Mouse (Mus musculus) midbrain, embryonic 15.5 days (tissue): ENCODE measurements around the gene Khdc1a. TPM values are rescaled to one million over a fixed set of nuclear protein-coding genes. Genes with fewer than 3 reads are reported as not detected.
A peak's percentile ranks its signal among the peaks of the same experiment; 100 is the strongest.
"Not testable (repeated sequence)": the region's sequence is repeated elsewhere in the genome, so short reads cannot be mapped to it uniquely, and the experiment has no call there.

Experiments used
- ATAC-seq: fragments of 200-750 bp; cut with Nextera tagmentation; replicated peaks from 2 replicates; pipeline ENCODE4 v1.8.0; 2017; ENCODE audit warnings: moderate TSS enrichment
- H3K27ac ChIP-seq: fragments of 300-500 bp; sonication (generic); 2 replicates; pipeline ENCODE4 v1.5.1; 2015; ENCODE audit warnings: mild to moderate bottlenecking, inconsistent platforms
- H3K27me3 ChIP-seq: fragments of 300-500 bp; sonication (generic); replicated peaks from 2 replicates; pipeline ENCODE4 v1.6.1; 2015; ENCODE audit warnings: inconsistent platforms
- H3K36me3 ChIP-seq: fragments of 300-500 bp; sonication (generic); replicated peaks from 2 replicates; pipeline ENCODE4 v1.6.1; 2015; ENCODE audit warnings: inconsistent platforms
- H3K4me1 ChIP-seq: fragments of 300-500 bp; sonication (generic); 2 replicates; pipeline ENCODE4 v1.6.1; 2015; ENCODE audit warnings: inconsistent platforms
- H3K4me2 ChIP-seq: fragments of 300-500 bp; sonication (generic); 2 replicates; pipeline ENCODE4 v1.6.1; 2015; ENCODE audit warnings: inconsistent platforms, mild to moderate bottlenecking, moderate library complexity
- H3K4me3 ChIP-seq: fragments of 300-500 bp; sonication (generic); 2 replicates; pipeline ENCODE4 v1.5.1; 2015; ENCODE audit warnings: mild to moderate bottlenecking, inconsistent platforms
- H3K9ac ChIP-seq: fragments of 300-500 bp; sonication (generic); 2 replicates; pipeline ENCODE4 v1.6.1; 2015; ENCODE audit warnings: mild to moderate bottlenecking, inconsistent platforms
- H3K9me3 ChIP-seq: fragments of 300-500 bp; sonication (generic); 2 replicates; pipeline ENCODE4 v1.6.1; 2016; ENCODE audit warnings: inconsistent platforms
- WGBS: fragments of 180-500 bp; shearing (Covaris S2); methylation state at CpG from one replicate; pipeline ENCODE4 v1.1.7; 2015; ENCODE audit warnings: mixed read lengths; 5-methylcytosine and 5-hydroxymethylcytosine counted together
- polyA plus RNA-seq: library from polyadenylated mRNA; unstranded; fragments of >200 nt; fragmentation: Nextera tagmentation; extraction: Ambion mirVana; gene quantifications from 2 replicates; pipeline ENCODE4 v1.2.1, GENCODE M21; 2015

Gene Khdc1a
- polyA plus RNA-seq, result not detected in 2 replicates

DNA sequence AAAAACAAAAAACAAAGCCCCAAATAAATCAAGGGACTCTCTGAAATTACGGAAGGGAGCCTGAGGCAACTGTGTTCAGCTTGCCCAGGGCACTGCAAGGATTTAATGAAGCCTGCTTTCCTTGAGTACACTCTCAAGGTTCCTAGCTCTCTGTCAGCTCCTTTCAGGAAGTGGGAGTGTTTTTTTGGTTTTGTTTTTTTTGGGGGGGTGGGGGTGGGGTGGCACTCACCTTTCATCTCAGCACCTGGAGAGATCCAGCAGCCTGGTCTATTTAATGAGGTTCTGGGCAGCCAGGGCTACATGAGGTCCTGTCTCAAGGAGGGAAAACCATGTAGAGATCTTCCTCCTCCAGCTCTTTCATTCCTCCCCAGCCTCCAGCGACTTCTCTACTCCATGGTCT is at the start of gene Khdc1a:
Gene Khdc1a, plus strand, starts transcription at position 301 of the 400 bp plus-strand sequence.
- H3K4me3 ChIP-seq, result no peak within 1 kb of the TSS
- no peak within 1 kb of the TSS for H3K27ac ChIP-seq
- no peaks in the 10 kb centered on the region for H3K27me3 ChIP-seq
- H3K4me1 ChIP-seq, result no peaks in the 10 kb centered on the region
- H3K36me3 ChIP-seq, result no peaks in the 10 kb centered on the region
- no peak within 1 kb of the TSS for H3K9ac ChIP-seq
- H3K4me2 ChIP-seq, result no peak within 1 kb of the TSS
- 76% methylated on average over 2 of the region's 2 CpGs for WGBS
- ATAC-seq, result no peak
- no peaks in the 10 kb centered on the region for H3K9me3 ChIP-seq

DNA sequence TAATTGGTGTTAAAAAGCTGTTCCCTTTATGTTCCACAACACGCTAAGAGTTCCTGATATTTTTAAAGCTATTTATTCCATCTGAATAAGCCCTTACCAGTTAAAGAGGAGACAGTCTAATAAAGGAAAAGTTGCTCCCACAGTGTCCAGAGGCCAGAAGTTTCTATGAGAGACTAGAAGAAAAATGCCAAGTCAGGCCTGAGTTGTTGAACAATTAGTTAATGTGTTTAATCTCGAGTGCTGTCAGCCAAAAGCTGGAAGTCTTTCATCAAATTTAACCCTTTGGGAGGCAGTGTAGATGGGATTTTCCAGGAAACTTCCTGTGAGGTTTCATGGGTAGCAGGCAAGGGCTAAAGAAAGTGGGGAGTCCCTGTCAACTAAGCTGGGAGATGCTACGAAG is 49.6 kb upstream of the Khdc1a start:
- Histone ChIP-seq H3K36me3 (no peaks in the 10 kb centered on the region), H3K27ac (no peak overlapping the region), H3K4me1 (no peaks in the 10 kb centered on the region), H3K9ac (no peak overlapping the region), H3K9me3 (no peaks in the 10 kb centered on the region), H3K27me3 (no peaks in the 10 kb centered on the region), H3K4me3 (no peak overlapping the region), H3K4me2 (no peak overlapping the region)
- 56% methylated on average over 3 of the region's 3 CpGs for WGBS
- no peak for ATAC-seq

DNA sequence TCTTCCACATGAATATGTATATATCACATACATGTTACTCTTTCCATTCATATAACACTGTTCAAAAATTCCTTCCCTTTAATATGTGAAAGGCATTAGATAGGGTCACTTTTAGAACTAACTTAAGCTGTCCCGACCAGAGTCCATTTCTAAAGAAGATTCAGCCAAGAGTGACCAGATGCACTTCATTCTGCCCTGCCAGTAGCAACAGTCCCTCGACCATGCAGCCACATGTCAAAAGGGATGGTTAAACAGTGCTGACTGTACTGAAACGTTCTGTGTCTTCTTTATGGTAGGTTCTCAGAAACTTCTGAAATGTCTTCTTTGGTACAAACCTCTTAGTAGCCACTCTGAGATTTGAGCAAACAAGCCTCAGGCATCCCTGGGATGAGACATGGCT is 47.8 kb upstream of the Khdc1a start:
- ATAC-seq, result no peak
- Histone ChIP-seq H3K4me1 (no peaks in the 10 kb centered on the region), H3K9ac (no peak overlapping the region), H3K27ac (no peak overlapping the region), H3K9me3 (no peaks in the 10 kb centered on the region), H3K4me3 (no peak overlapping the region), H3K4me2 (no peak overlapping the region), H3K27me3 (no peaks in the 10 kb centered on the region), H3K36me3 (no peaks in the 10 kb centered on the region)
- WGBS, result 81% methylated on average over 3 of the region's 3 CpGs

DNA sequence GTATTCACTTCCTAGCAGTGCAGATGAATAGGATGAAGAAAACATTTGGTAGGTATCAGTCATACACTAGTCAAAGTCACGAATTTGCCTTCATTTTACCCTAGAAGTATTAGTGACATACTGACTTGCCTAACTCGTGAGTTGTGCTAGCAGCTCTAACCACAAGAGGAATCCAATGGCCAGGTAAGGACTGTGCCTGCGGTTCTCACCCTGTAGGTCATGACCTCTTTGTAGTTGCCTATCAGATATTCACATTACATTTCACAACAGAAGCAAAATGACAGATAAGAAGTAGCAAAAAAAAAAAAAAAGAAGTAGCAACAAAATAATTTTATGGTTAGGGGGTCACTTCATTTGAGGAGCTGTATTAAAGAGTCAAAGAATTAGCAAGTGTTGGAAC is 45.3 kb upstream of the Khdc1a start:
- Histone ChIP-seq H3K9me3 (no peaks in the 10 kb centered on the region), H3K9ac (no peak overlapping the region), H3K4me2 (no peak overlapping the region), H3K36me3 (no peaks in the 10 kb centered on the region), H3K27me3 (no peaks in the 10 kb centered on the region), H3K27ac (no peak overlapping the region), H3K4me1 (no peaks in the 10 kb centered on the region), H3K4me3 (no peak overlapping the region)
- whole genome bisulfite sequencing, result 80% methylated on average over 3 of the region's 3 CpGs
- ATAC-seq, result no peak

DNA sequence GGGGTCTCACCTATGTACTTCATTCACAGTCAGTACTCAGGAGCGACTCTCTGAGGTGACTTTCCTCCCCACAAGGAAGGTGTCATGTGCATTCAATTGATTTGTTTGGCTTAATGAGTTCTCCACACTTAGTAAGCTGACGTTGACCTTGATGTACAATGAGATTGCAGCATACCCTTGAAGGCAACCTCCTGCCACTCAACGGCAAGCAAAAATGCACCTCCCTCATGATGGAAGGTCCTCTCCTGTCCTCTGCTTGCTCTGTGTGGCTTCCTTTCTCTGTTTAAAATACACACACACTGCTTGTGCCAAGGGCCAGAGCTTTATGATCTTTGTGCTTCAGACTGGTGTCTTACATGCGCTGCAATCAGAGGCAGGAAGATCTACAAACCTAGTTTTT is 44.8 kb upstream of the Khdc1a start:
- H3K9me3 ChIP-seq, result no peaks in the 10 kb centered on the region
- no peak overlapping the region for H3K9ac ChIP-seq
- no peak overlapping the region for H3K27ac ChIP-seq
- 88% methylated on average over 4 of the region's 4 CpGs for WGBS
- H3K4me2 ChIP-seq, result no peak overlapping the region
- H3K4me1 ChIP-seq, result no peaks in the 10 kb centered on the region
- H3K36me3 ChIP-seq, result no peaks in the 10 kb centered on the region
- no peak overlapping the region for H3K4me3 ChIP-seq
- H3K27me3 ChIP-seq, result no peaks in the 10 kb centered on the region
- ATAC-seq, result no peak

DNA sequence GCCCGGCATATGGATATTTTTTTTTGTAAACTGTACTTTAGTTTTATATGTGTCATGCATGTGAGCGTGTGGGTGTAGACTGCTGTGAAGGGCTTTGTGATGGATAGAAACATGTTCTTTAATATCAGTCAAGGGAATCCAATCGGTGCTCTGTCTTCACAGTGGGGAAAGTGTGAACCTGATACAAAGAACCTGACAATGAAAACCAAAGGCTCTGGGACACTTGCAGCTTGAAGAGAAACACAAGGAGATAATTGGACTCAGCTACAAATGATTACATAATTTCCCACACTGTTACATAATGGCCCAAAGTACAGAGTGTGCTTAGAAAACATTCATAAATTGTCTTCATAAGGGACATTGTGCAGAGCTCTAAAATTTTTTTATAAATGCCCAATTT is 44.0 kb upstream of the Khdc1a start:
- Histone ChIP-seq H3K4me1 (no peaks in the 10 kb centered on the region), H3K4me2 (no peak overlapping the region), H3K27me3 (no peaks in the 10 kb centered on the region), H3K36me3 (no peaks in the 10 kb centered on the region), H3K27ac (no peak overlapping the region), H3K4me3 (no peak overlapping the region), H3K9me3 (no peaks in the 10 kb centered on the region), H3K9ac (no peak overlapping the region)
- no peak for ATAC-seq
- 92% methylated on average over 3 of the region's 3 CpGs for WGBS

DNA sequence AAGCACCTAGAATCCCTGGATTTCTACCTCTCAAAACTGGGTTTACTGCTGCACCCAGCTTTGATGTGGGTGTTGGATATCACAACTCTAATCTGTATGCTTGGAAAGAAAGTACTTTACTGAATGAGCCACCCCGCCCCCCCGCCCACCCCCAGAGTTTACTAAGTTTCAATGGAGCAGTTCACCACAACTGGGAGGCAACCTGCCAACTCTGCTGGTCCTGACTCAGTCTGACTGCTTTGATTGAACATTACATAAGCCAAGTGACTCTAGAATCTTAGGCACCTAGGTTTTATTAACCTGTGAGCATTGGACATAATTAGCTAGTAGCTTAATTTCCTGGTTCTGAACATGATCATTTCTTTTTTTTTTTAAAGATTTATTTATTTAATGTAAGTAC is 35.1 kb upstream of the Khdc1a start:
- 93% methylated on average over 2 of the region's 2 CpGs for WGBS
- Histone ChIP-seq H3K9ac (no peak overlapping the region), H3K36me3 (no peaks in the 10 kb centered on the region), H3K4me3 (no peak overlapping the region), H3K27ac (no peak overlapping the region), H3K27me3 (no peaks in the 10 kb centered on the region), H3K9me3 (no peaks in the 10 kb centered on the region), H3K4me1 (no peaks in the 10 kb centered on the region), H3K4me2 (no peak overlapping the region)
- no peak for ATAC-seq

DNA sequence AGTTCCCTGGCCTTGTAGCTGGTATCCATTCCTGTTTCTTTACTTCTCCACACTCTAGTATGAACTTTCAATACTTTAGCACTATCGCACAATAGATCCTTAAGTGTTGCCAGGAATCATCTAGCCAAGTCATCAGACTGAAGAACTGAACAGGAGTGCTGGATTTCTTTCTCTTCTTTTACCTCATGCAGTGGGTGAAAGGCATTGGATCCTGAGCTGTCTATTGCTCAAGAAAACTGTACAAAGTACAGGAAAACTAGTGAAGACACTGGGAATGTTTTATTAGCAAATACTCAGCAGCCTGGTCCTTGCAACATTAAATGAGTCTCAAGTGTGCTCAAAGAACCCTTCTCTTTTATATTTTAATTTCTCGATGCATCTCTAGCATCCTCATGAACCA is 33.7 kb upstream of the Khdc1a start:
- 94% methylated on average over 2 of the region's 2 CpGs for WGBS
- Histone ChIP-seq H3K4me2 (no peak overlapping the region), H3K36me3 (no peaks in the 10 kb centered on the region), H3K27ac (no peak overlapping the region), H3K4me3 (no peak overlapping the region), H3K4me1 (no peaks in the 10 kb centered on the region), H3K27me3 (no peaks in the 10 kb centered on the region), H3K9me3 (no peaks in the 10 kb centered on the region), H3K9ac (no peak overlapping the region)
- ATAC-seq, result no peak

DNA sequence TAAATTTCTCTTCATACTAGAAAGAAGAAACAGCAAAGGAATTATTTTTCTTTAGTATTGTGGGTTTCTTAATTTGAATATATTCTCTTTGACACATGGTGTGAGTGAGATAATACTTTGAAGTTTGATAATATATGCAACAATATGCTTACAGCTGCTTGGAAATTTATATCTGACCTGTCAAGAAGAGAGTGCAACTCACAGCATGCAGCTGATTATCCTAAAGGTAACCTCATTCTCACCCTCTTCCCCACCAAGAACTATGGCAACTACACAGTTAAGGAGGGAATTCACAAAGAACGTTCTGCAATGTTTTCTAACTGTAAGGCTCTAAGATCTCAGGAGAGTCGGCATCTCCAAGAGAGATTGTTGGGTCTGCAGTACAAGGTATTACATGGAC is 33.1 kb upstream of the Khdc1a start:
- WGBS, result 85% methylated on average over 2 of the region's 2 CpGs
- Histone ChIP-seq H3K9me3 (no peaks in the 10 kb centered on the region), H3K4me1 (no peaks in the 10 kb centered on the region), H3K4me3 (no peak overlapping the region), H3K36me3 (no peaks in the 10 kb centered on the region), H3K27me3 (no peaks in the 10 kb centered on the region), H3K9ac (no peak overlapping the region), H3K4me2 (no peak overlapping the region), H3K27ac (no peak overlapping the region)
- ATAC-seq, result no peak

DNA sequence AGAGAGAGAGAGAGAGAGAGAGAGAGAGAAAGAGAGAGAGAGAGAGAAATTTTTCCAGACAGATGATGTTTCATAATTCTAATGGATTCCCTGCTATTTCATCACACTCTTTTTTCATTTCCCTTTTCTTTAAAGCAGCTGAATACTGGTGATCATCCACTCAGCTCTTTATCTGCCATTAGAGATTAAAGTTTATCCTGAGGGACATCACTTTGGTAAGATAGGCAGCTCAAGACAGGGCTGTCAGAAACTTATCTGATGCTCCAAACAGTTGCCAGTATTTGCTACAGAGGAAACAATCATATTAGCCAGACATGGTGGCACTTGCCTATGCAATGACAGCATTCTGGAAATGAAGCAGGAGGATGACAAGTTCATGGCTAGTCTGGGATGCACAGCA is 31.2 kb upstream of the Khdc1a start:
- no peak for ATAC-seq
- no peaks in the 10 kb centered on the region for H3K4me1 ChIP-seq
- no peaks in the 10 kb centered on the region for H3K27me3 ChIP-seq
- no peaks in the 10 kb centered on the region for H3K9me3 ChIP-seq
- no peaks in the 10 kb centered on the region for H3K36me3 ChIP-seq
- no peak overlapping the region for H3K4me2 ChIP-seq
- H3K4me3 ChIP-seq, result no peak overlapping the region
- no peak overlapping the region for H3K27ac ChIP-seq
- no peak overlapping the region for H3K9ac ChIP-seq

DNA sequence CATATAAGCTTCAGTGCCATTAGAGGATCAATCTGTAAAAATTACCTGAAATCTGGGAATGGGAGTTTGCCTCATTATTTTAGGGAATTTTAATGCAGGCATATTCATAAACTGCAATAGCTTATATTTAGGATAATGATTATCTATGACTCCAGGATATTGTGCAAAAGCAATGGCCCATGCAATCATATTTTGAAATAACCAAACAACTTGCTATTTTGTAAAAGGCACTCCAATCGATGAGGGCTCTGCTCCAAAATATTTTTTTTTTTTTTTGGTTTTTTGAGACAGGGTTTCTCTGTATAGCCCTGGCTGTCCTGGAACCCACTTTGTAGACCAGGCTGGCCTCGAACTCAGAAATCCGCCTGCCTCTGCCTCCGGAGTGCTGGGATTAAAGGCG is 29.2 kb upstream of the Khdc1a start:
- not testable (repeated sequence) for H3K4me2 ChIP-seq, H3K4me1 ChIP-seq, H3K27ac ChIP-seq, H3K9me3 ChIP-seq, H3K27me3 ChIP-seq, H3K9ac ChIP-seq, H3K36me3 ChIP-seq, ATAC-seq, H3K4me3 ChIP-seq
- WGBS, result 97% methylated on average over 5 of the region's 5 CpGs

DNA sequence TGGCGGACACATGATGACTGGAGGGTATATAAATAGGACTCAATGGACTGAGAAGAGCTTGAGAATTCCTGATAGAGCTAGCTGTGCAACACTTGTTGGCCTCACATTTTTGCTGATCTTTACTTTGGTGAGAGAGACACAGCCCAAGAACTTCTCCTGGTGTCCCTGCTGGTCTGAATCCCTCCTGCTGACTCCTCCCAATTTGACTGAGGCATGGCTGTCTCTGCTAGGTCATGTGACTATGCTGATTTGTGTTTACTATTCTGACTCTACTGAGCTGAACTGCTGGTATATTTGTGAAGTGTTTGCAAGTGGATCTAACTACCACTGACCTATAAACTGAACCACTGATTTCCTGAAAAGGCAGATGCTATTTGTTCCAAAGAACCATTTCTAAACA is 27.8 kb upstream of the Khdc1a start:
- 97% methylated on average over 1 of the region's 1 CpGs for WGBS
- no peak for ATAC-seq

DNA sequence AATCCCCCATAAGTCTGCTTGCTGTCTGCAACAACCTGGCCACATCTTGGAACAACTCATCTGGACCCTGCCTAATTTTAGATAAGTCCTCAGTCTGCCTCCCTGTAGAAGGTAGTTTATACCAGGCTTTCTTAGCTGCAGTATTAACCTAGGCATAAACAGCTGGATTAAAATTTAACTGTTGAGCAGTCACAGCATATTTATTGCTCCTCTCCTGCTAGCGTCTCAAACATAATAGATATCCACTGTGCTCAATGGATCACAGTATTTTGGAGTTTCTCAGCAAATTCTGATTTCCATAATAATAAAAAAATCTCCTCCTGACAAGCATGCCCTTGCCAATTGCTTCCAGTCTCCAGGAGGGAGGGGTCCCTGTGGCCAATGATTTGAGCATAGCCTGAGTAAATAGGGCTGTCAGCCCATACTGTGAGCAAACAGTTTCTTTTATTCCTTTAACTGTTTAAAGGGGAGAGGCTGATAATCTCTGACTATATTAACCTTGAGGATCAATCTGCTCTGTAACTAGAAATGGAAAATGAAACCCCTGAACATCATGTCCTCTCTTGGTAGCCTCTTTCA is 25.4 kb upstream of the Khdc1a start:
- H3K4me2 ChIP-seq, result no peak overlapping the region
- H3K27me3 ChIP-seq, result no peaks in the 10 kb centered on the region
- H3K4me1 ChIP-seq, result 0 out of 2 replicates have a peak, but pooled peaks cover 9% of the 10 kb centered on the region
- H3K36me3 ChIP-seq, result no peaks in the 10 kb centered on the region
- H3K4me3 ChIP-seq, result no peak overlapping the region
- 17% methylated on average over 1 of the region's 1 CpGs for WGBS
- H3K9ac ChIP-seq, result no peak overlapping the region
- ATAC-seq, result peak; percentile 60; the same call in 1 of the 2 replicates
- no peaks in the 10 kb centered on the region for H3K9me3 ChIP-seq
- no peak overlapping the region for H3K27ac ChIP-seq

More for the DNA sequence above, 27.8 kb upstream of the Khdc1a start:
- Histone ChIP-seq H3K36me3 (no peaks in the 10 kb centered on the region), H3K4me3 (no peak overlapping the region), H3K9ac (no peak overlapping the region), H3K27ac (no peak overlapping the region), H3K4me2 (no peak overlapping the region), H3K4me1 (0 out of 2 replicates have a peak, but pooled peaks cover 9% of the 10 kb centered on the region), H3K9me3 (no peaks in the 10 kb centered on the region), H3K27me3 (no peaks in the 10 kb centered on the region)
